Mouse (Mus musculus) small intestine, adult 2 months (tissue): ENCODE data around the gene Tmem170. TPM values are rescaled to one million over a fixed set of nuclear protein-coding genes. Genes with fewer than 3 reads are reported as not detected.

Experiments used
- H3K27ac ChIP-seq: fragments of 200-500 bp; 2 replicates; pipeline ENCODE4 v1.5.1; 2012; ENCODE audit warnings: low read depth, low read length, control low read depth, inconsistent platforms; ENCODE audit not compliant: insufficient read depth
- H3K27me3 ChIP-seq: fragments of 200-500 bp; 2 replicates; pipeline ENCODE4 v1.6.1; 2012; ENCODE audit warnings: mild to moderate bottlenecking, moderate library complexity, low read length, inconsistent platforms; ENCODE audit not compliant: control insufficient read depth, insufficient read depth
- H3K36me3 ChIP-seq: fragments of 200-500 bp; 2 replicates; pipeline ENCODE4 v1.6.1; 2012; ENCODE audit warnings: mild to moderate bottlenecking, low read length, control low read depth, inconsistent platforms; ENCODE audit not compliant: control insufficient read depth, insufficient read depth
- H3K4me1 ChIP-seq: fragments of 200-500 bp; 2 replicates; pipeline ENCODE4 v1.6.1; 2012; ENCODE audit warnings: low read length, inconsistent platforms, mixed read lengths; ENCODE audit not compliant: control insufficient read depth, insufficient read depth, insufficient read length
- H3K4me3 ChIP-seq: fragments of 200-500 bp; 2 replicates; pipeline ENCODE4 v1.5.1; 2012; ENCODE audit warnings: low read depth, mild to moderate bottlenecking, control low read depth, inconsistent platforms, low read length, moderate library complexity
- CTCF ChIP-seq: fragments of 200-500 bp; IDR thresholded peaks from 2 replicates; pipeline ENCODE4 v1.5.1; 2012; ENCODE audit warnings: low read depth, mild to moderate bottlenecking, control low read depth, inconsistent platforms, low read length, moderate library complexity, mixed read lengths; ENCODE audit not compliant: insufficient replicate concordance, insufficient read length; ENCODE audit errors: extremely low read depth
- POLR2A ChIP-seq: fragments of 200-500 bp; IDR thresholded peaks from 2 replicates; pipeline ENCODE4 v1.6.1; 2012; ENCODE audit warnings: low read depth, mild to moderate bottlenecking, control low read depth, inconsistent platforms, low read length, moderate library complexity
- WGBS: fragments of 180-500 bp; shearing (Covaris S2); methylation state at CpG from one replicate; pipeline ENCODE4 v1.1.7; 2018; 5-methylcytosine and 5-hydroxymethylcytosine counted together
- polyA plus RNA-seq: library from polyadenylated mRNA; depleted of rRNA; stranded (reverse); fragments of >200 nt; gene quantifications from 2 replicates; pipeline ENCODE4 v1.2.3, GENCODE M21; 2012; rRNA removed

Gene Tmem170
- polyA plus RNA-seq: 4.2 and 11.0 TPM in 2 replicates

DNA sequence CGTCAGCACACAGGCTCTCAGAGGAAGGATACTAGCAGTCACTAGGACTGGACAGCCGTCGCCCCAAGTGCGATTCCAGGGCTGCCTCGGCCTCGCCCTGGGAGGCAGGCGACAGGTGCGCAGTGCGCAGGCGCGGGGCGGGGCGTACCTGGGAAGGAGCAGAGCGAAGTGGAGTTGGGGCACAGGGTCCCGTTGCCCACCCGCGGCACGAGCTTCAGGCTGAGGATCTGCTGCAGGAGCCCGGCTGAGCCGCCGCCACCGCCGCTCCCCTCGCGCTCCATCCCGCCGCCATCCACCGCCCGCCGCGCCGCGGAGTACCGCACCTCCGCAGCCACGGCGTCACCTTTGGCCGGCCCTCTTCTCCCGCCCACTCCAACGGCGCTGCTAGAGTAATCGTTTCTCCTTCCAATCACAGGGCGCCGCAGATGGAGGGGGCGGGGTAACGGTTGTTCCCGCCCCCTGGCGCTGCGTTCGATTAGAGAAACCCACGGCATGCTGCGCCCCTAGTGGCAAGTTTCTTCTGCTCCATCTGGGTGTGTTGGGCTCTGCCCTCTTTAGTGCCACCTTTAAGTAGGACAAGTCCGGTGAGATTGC lies at the start of gene Tmem170:
Gene Tmem170 (minus strand): TSS at position 396 of the 594 bp plus-strand sequence.
- peak within 1 kb of the TSS; percentile 98 for H3K27ac ChIP-seq
- no peaks in the 10 kb centered on the region for H3K4me1 ChIP-seq
- H3K36me3 ChIP-seq: peaks cover 5% of the 10 kb centered on the region
- WGBS: under 1% methylated on average over 52 of the region's 53 CpGs
- TF ChIP-seq POLR2A: peak; percentile 84
- TF ChIP-seq CTCF: peak; percentile 97
- H3K4me3 ChIP-seq: peak within 1 kb of the TSS; percentile 71
- H3K27me3 ChIP-seq: no peaks in the 10 kb centered on the region

DNA sequence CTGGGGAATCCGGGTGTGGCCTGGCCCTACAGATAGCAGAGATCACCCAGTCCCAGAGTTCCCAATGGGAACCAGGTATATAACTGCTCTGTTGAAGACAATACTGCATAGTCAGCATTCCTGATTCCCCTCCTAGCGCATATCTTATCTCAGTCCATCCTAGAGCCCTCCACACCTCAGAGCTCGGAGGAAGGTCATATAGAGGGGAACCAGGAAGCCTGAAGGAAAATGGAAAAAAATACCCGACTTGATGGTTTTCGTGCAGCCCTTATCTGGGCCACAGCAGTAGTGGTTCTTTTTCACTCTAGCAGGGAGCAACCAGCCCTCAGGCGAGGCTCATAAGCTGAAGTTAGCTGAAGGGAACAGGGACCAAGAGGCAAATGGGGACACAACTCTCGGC lies 48.4 kb upstream of the Tmem170 start:
- H3K27ac ChIP-seq: no peak overlapping the region
- WGBS: 50% methylated on average over 7 of the region's 7 CpGs

DNA sequence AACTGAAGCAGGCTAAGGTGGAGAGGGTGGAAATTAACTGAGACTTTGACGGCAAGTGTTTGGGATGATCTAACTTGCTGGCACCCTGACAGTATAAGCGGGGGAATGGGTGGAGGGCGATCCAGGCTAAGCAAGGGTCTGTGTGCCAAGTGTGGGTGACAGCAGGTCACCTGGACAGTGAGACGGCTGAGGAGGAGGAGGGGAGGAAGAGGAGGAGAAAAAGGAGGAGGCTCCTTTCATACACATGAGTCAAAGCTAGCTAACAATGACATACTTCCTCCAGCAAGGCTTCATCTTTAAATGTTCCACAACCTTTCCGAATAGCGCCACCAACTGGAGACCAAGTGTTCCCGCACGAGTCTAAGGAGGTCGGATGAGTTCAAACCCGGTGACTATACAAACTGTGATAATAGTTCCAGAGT lies 46.8 kb upstream of the Tmem170 start:
- Histone ChIP-seq H3K36me3 (no peaks in the 10 kb centered on the region), H3K4me3 (peak overlapping the region; percentile 42), H3K27ac (no peak overlapping the region), H3K27me3 (no peaks in the 10 kb centered on the region), H3K4me1 (peaks cover 2% of the 10 kb centered on the region; the same call in 1 of the 2 replicates)
- TF ChIP-seq POLR2A: no peak
- TF ChIP-seq CTCF: peak; percentile 54; the same call in 1 of the 2 replicates
- WGBS: 10% methylated on average over 10 of the region's 10 CpGs

More for the DNA sequence above, 48.4 kb upstream of the Tmem170 start:
- TF ChIP-seq POLR2A (no peak), CTCF (no peak)
- Histone ChIP-seq H3K4me3 (no peak overlapping the region), H3K27me3 (no peaks in the 10 kb centered on the region), H3K36me3 (no peaks in the 10 kb centered on the region), H3K4me1 (peaks cover 2% of the 10 kb centered on the region; the same call in 1 of the 2 replicates)

DNA sequence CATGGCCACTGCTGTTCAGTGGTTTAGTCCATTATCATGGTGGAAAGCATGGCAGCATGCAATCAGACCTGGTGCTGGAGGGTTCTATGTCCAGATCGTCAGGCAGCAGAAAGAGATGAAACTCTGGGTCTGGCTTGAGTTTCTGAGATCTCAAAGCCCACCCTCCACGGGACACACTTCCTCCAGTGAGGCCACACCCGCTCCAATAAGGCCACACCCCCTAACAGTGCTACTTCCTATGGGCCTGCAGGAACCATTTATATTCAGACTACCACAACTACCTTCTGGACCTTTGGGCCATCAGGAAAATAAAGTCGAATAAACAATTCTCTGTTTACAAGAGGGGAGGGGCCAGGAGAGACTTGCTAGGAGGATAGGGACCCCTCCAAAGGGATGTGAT lies 44.4 kb upstream of the Tmem170 start:
- H3K4me3 ChIP-seq: no peak overlapping the region
- no peak overlapping the region for H3K27ac ChIP-seq
- H3K4me1 ChIP-seq: peaks cover 2% of the 10 kb centered on the region; the same call in 1 of the 2 replicates
- TF ChIP-seq CTCF (no peak), POLR2A (no peak)
- WGBS: 64% methylated on average over 4 of the region's 4 CpGs
- no peaks in the 10 kb centered on the region for H3K27me3 ChIP-seq
- H3K36me3 ChIP-seq: no peaks in the 10 kb centered on the region

DNA sequence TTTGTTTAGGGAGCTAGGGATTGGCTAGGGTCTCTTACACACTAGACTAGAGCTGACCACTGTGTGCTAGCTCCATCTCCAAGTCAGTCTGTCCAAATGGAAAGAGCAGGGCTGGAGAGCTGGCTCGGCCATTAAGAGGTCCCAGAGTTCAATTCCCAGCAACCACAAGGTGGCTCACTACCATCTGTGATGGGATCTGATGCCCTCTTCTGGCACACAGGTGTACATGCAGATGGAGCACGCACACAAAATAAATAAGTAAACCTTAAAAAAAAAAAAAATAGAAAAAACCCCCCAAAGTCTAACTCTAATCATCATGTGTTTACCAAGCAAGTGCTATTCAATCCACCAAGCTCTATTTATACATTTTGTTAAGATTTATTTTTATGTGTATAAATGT lies 43.1 kb upstream of the Tmem170 start:
- 86% methylated on average over 2 of the region's 2 CpGs for WGBS
- TF ChIP-seq POLR2A: no peak
- TF ChIP-seq CTCF: peak; percentile 38; the same call in 1 of the 2 replicates

DNA sequence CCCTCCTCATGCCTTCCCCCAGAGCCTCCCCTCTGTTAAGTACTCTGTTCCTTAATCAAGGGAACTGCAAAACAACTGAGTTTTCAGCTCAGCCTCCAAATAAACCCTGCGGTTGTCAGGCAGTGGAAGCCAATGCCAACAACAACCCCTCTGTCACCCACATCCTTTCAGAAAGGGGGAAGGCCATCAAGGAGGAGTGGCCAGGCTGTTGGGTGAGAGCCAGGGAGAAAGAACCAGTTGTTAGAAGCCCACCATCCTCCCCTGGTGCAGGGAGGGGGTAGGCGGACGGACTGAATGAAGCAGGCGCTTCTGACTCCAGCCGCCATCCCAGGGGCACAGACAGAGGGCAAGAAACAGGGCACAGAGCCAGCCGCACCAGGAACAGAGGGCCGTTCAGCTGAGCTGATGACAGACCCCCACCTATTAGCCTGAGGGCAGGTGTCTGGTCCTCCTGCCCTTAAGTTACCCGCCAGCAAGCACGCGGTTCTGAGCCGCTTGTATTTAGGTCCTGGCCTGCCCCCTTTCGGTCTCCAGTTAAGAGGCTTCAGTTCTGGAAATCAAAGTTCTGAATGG lies 36.4 kb upstream of the Tmem170 start:
- Histone ChIP-seq H3K4me3 (no peak overlapping the region), H3K27ac (no peak overlapping the region), H3K4me1 (no peaks in the 10 kb centered on the region), H3K27me3 (peaks cover 14% of the 10 kb centered on the region), H3K36me3 (no peaks in the 10 kb centered on the region)
- TF ChIP-seq POLR2A (no peak), CTCF (no peak)
- WGBS: 66% methylated on average over 12 of the region's 12 CpGs

More for the DNA sequence above, 43.1 kb upstream of the Tmem170 start:
- no peak overlapping the region for H3K27ac ChIP-seq
- H3K4me3 ChIP-seq: no peak overlapping the region
- peaks cover 2% of the 10 kb centered on the region; the same call in 1 of the 2 replicates for H3K4me1 ChIP-seq
- no peaks in the 10 kb centered on the region for H3K27me3 ChIP-seq
- no peaks in the 10 kb centered on the region for H3K36me3 ChIP-seq

DNA sequence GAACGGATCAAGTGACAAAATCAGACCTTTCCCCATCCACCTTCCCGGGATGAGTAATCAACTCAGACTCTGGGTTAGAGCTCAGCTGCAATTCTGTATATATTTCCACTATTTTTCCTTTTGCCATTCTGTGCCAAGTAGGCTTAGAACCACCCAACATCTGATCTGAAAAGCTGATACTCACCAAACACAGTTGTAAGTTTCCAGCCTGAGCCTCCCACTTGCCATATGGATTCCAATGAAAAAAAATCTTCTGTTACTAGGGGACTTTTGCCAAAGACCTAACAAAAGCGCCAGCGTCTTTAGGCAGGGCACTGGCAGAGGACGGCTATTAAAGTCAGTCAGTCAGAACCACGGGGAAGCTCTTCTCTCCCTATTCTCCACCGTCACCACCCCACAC lies 35.0 kb upstream of the Tmem170 start:
- no peaks in the 10 kb centered on the region for H3K36me3 ChIP-seq
- TF ChIP-seq CTCF (no peak), POLR2A (no peak)
- H3K27ac ChIP-seq: no peak overlapping the region
- WGBS: 57% methylated on average over 7 of the region's 7 CpGs
- H3K4me1 ChIP-seq: no peaks in the 10 kb centered on the region
- peaks cover 16% of the 10 kb centered on the region for H3K27me3 ChIP-seq
- no peak overlapping the region for H3K4me3 ChIP-seq
